Mouse (Mus musculus): Measurements from ENCODE around the gene Dpep1. TPM values are rescaled to one million over a fixed set of nuclear protein-coding genes. Genes with fewer than 3 reads are reported as not detected.
A peak's percentile ranks its signal among the peaks of the same experiment; 100 is the strongest.

Dpep1 gene
- polyA plus RNA-seq, 1 experiment from 2014 or later: 98.1 TPM

GRCm38 (mm10) chr8:123233300-123233699 is 47.3 kb downstream of the Dpep1 start:
- ATAC-seq (no peak), DNase-seq (ENCODE audit: low spot score) (no peak)
- H3K27me3 ChIP-seq (replicated peaks; ENCODE audit: insufficient read depth, low read length): 0 out of 2 replicates have a peak, but pooled peaks cover 7% of the 10 kb centered on the region
- TF ChIP-seq CTCF (IDR thresholded peaks at IDR 0.05): no peak
- TF ChIP-seq EP300 (IDR thresholded peaks at IDR 0.05): no peak
- peaks cover 4% of the 10 kb centered on the region; the same call in 1 of the 2 replicates for H3K4me1 ChIP-seq (ENCODE audit: insufficient read depth, low read depth, low read length)
- H3K4me3 ChIP-seq (ENCODE audit: low read depth, low read length): no peak overlapping the region
- no peaks in the 10 kb centered on the region for H3K36me3 ChIP-seq (ENCODE audit: insufficient read depth, low read length)
- H3K27ac ChIP-seq (ENCODE audit: low read length): no peak overlapping the region
- no peak overlapping the region for H3K9ac ChIP-seq (replicated peaks; ENCODE audit: low read depth)
- WGBS: 55% methylated on average over 9 of the region's 13 CpGs
- no peaks in the 10 kb centered on the region for H3K9me3 ChIP-seq (ENCODE audit: low read length)
- no peak overlapping the region for H3K4me2 ChIP-seq (replicated peaks; ENCODE audit: low read depth, low read length)

GRCm38 (mm10) chr8:123233760-123234159 is 47.7 kb downstream of the Dpep1 start:
- TF ChIP-seq EP300 (IDR thresholded peaks at IDR 0.05) (no peak), CTCF (IDR thresholded peaks at IDR 0.05) (no peak)
- 75% methylated on average over 11 of the region's 11 CpGs for WGBS

GRCm38 (mm10) chr8:123234918-123235519 is 49.0 kb downstream of the Dpep1 start:
- WGBS: 21% methylated on average over 13 of the region's 13 CpGs
- H3K27me3 ChIP-seq (replicated peaks; ENCODE audit: insufficient read depth, low read length): 0 out of 2 replicates have a peak, but pooled peaks cover 7% of the 10 kb centered on the region
- ATAC-seq (peak; percentile 12; the same call in 1 of the 2 replicates), DNase-seq (ENCODE audit: low spot score) (peak; percentile 40)
- peak overlapping the region; percentile 60 for H3K4me3 ChIP-seq (ENCODE audit: low read depth, low read length)
- no peaks in the 10 kb centered on the region for H3K36me3 ChIP-seq (ENCODE audit: insufficient read depth, low read length)
- TF ChIP-seq CTCF (IDR thresholded peaks at IDR 0.05) (no peak), EP300 (IDR thresholded peaks at IDR 0.05) (no peak)
- H3K4me1 ChIP-seq (ENCODE audit: insufficient read depth, low read depth, low read length): peaks cover 4% of the 10 kb centered on the region; the same call in 1 of the 2 replicates
- H3K27ac ChIP-seq (ENCODE audit: low read length): no peak overlapping the region
- H3K9ac ChIP-seq (replicated peaks; ENCODE audit: low read depth): no peak overlapping the region
- H3K4me2 ChIP-seq (replicated peaks; ENCODE audit: low read depth, low read length): peak overlapping the region; percentile 95
- no peaks in the 10 kb centered on the region for H3K9me3 ChIP-seq (ENCODE audit: low read length)

More at GRCm38 (mm10) chr8:123233760-123234159, 47.7 kb downstream of the Dpep1 start:
- Histone ChIP-seq H3K4me3 (ENCODE audit: low read depth, low read length) (no peak overlapping the region), H3K27ac (ENCODE audit: low read length) (no peak overlapping the region), H3K36me3 (ENCODE audit: insufficient read depth, low read length) (no peaks in the 10 kb centered on the region), H3K9me3 (ENCODE audit: low read length) (no peaks in the 10 kb centered on the region), H3K9ac (replicated peaks; ENCODE audit: low read depth) (no peak overlapping the region), H3K4me1 (ENCODE audit: insufficient read depth, low read depth, low read length) (peaks cover 4% of the 10 kb centered on the region; the same call in 1 of the 2 replicates), H3K27me3 (replicated peaks; ENCODE audit: insufficient read depth, low read length) (0 out of 2 replicates have a peak, but pooled peaks cover 7% of the 10 kb centered on the region), H3K4me2 (replicated peaks; ENCODE audit: low read depth, low read length) (no peak overlapping the region)
- no peak for DNase-seq (ENCODE audit: low spot score)
- ATAC-seq: no peak

- under 1% methylated on average over 57 of the region's 57 CpGs for WGBS
- ATAC-seq (peak; percentile 93), DNase-seq (ENCODE audit: low spot score) (peak; percentile 92)
- no peak within 1 kb of the TSS for H3K27ac ChIP-seq (ENCODE audit: low read length)
- no peak for TF ChIP-seq EP300 (IDR thresholded peaks at IDR 0.05)
- TF ChIP-seq CTCF (IDR thresholded peaks at IDR 0.05): peak; percentile 63
- H3K9ac ChIP-seq (replicated peaks; ENCODE audit: low read depth): peak within 1 kb of the TSS; percentile 20
- H3K9me3 ChIP-seq (ENCODE audit: low read length): no peaks in the 10 kb centered on the region
- 0 out of 2 replicates have a peak, but pooled peaks cover 7% of the 10 kb centered on the region for H3K27me3 ChIP-seq (replicated peaks; ENCODE audit: insufficient read depth, low read length)
- H3K4me3 ChIP-seq (ENCODE audit: low read depth, low read length): peak within 1 kb of the TSS; percentile 60
- peaks cover 4% of the 10 kb centered on the region; the same call in 1 of the 2 replicates for H3K4me1 ChIP-seq (ENCODE audit: insufficient read depth, low read depth, low read length)
- H3K4me2 ChIP-seq (replicated peaks; ENCODE audit: low read depth, low read length): peak within 1 kb of the TSS; percentile 95
- no peaks in the 10 kb centered on the region for H3K36me3 ChIP-seq (ENCODE audit: insufficient read depth, low read length)
Observed at GRCm38 (mm10) chr8:123235520-123236497, 49.8 kb downstream of the Dpep1 start, which contains the start of gene Spata2l. Gene Spata2l, minus strand, starts transcription at chr8:123236233.

GRCm38 (mm10) chr8:123239398-123239797 is 53.4 kb downstream of the Dpep1 start:
- Histone ChIP-seq H3K4me3 (ENCODE audit: low read depth, low read length) (no peak overlapping the region), H3K9me3 (ENCODE audit: low read length) (no peaks in the 10 kb centered on the region), H3K27ac (ENCODE audit: low read length) (no peak overlapping the region), H3K9ac (replicated peaks; ENCODE audit: low read depth) (no peak overlapping the region), H3K4me2 (replicated peaks; ENCODE audit: low read depth, low read length) (no peak overlapping the region), H3K27me3 (replicated peaks; ENCODE audit: insufficient read depth, low read length) (0 out of 2 replicates have a peak, but pooled peaks cover 7% of the 10 kb centered on the region), H3K36me3 (ENCODE audit: insufficient read depth, low read length) (no peaks in the 10 kb centered on the region), H3K4me1 (ENCODE audit: insufficient read depth, low read depth, low read length) (peaks cover 4% of the 10 kb centered on the region; the same call in 1 of the 2 replicates)
- DNase-seq (ENCODE audit: low spot score) (no peak), ATAC-seq (no peak)
- TF ChIP-seq CTCF (IDR thresholded peaks at IDR 0.05) (no peak), EP300 (IDR thresholded peaks at IDR 0.05) (no peak)
- WGBS: 87% methylated on average over 10 of the region's 10 CpGs

Data from lung, postnatal 0 days (tissue).